Mouse (Mus musculus) myocyte (in vitro differentiated cells): ENCODE data around the gene Galnt6.

ENCODE experiments used
- CEBPB ChIP-seq: IDR thresholded peaks from 2 replicates; pipeline ENCODE4 v1.6.1; 2011; ENCODE audit warnings: mild to moderate bottlenecking, moderate library complexity; ENCODE audit not compliant: poor library complexity, insufficient read depth, severe bottlenecking
- E2F4 ChIP-seq: IDR thresholded peaks from one replicate; pipeline ENCODE4 v1.6.1; 2011; ENCODE audit warnings: mild to moderate bottlenecking, control low read depth, moderate library complexity; ENCODE audit not compliant: insufficient read depth
- MAX ChIP-seq: IDR thresholded peaks from one replicate; pipeline ENCODE4 v1.6.1; 2011; ENCODE audit warnings: low read depth, mild to moderate bottlenecking, control low read depth
- MYOD1 ChIP-seq, 3 experiments: IDR thresholded peaks; one replicate each; pipeline ENCODE4 v1.6.1; 2011; ENCODE audit warnings: control low read depth in 2 of 3, low read depth in 2 of 3, mild to moderate bottlenecking in 2 of 3, moderate library complexity in 1 of 3; ENCODE audit not compliant: insufficient read length in 2 of 3, control insufficient read depth in 1 of 3
- MYOG ChIP-seq, 3 experiments: IDR thresholded peaks; one replicate each; pipeline ENCODE4 v1.6.1; 2011; ENCODE audit warnings: control low read depth in 2 of 3, low read depth in 2 of 3, mild to moderate bottlenecking in 2 of 3; ENCODE audit not compliant: insufficient read length in 2 of 3, control insufficient read depth in 1 of 3, insufficient read depth in 1 of 3
- POLR2A ChIP-seq: IDR thresholded peaks from one replicate; pipeline ENCODE4 v1.6.1; 2011; ENCODE audit warnings: low read depth, mild to moderate bottlenecking, control low read depth, moderate library complexity; ENCODE audit not compliant: insufficient read length
- POLR2AphosphoS2 ChIP-seq: IDR thresholded peaks from one replicate; pipeline ENCODE4 v1.6.1; 2011; ENCODE audit warnings: low read depth, control low read depth; ENCODE audit not compliant: insufficient read length
- REST ChIP-seq: IDR thresholded peaks from one replicate; pipeline ENCODE4 v1.6.1; 2011; ENCODE audit warnings: mild to moderate bottlenecking, control low read depth, moderate library complexity; ENCODE audit not compliant: insufficient read depth, insufficient read length
- SRF ChIP-seq: IDR thresholded peaks from one replicate; pipeline ENCODE4 v1.6.1; 2011; ENCODE audit warnings: low read depth; ENCODE audit not compliant: control insufficient read depth, insufficient read length
- TCF12 ChIP-seq: IDR thresholded peaks from one replicate; pipeline ENCODE4 v1.6.1; 2011; ENCODE audit warnings: mild to moderate bottlenecking, control low read depth; ENCODE audit not compliant: poor library complexity, insufficient read depth, severe bottlenecking
- TCF3 ChIP-seq: IDR thresholded peaks from one replicate; pipeline ENCODE4 v1.6.1; 2011; ENCODE audit warnings: low read depth, control low read depth; ENCODE audit not compliant: insufficient read length
- USF1 ChIP-seq: IDR thresholded peaks from one replicate; pipeline ENCODE4 v1.6.1; 2011; ENCODE audit warnings: low read depth, mild to moderate bottlenecking, control low read depth, moderate library complexity

DNA sequence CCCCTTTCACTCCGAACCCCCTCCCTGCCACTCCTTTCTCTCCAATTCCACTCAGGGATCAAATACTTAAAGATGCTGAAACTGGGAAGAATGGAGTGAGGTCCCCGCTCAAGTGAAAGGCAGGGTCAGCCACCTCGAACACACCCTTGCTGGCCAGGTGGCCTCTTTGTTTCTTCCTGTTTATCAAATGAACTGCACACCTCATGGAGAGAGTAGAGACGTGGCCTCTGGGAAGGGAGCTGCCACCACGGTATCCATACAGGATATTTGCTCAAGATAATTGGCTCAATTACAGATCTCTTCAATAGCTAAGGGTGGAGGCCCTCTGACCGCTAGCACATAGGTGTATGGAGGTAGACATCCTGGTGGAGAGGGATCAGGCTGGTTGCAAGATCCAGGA lies 6.6 kb downstream of the Galnt6 start:
- no peak for TF ChIP-seq SRF
- no peak for TF ChIP-seq USF1
- no peak for TF ChIP-seq POLR2A
- no peak for TF ChIP-seq MAX
- no peak for TF ChIP-seq CEBPB
- no peak for TF ChIP-seq E2F4
- TF ChIP-seq MYOG (IDR thresholded peaks at IDR 0.05; ENCODE audit: control insufficient read depth in 1 of 3, insufficient read depth in 1 of 3, insufficient read length in 2 of 3, low read depth in 2 of 3), result no peak
- no peak for TF ChIP-seq TCF12
- no peak for TF ChIP-seq MYOD1 (IDR thresholded peaks at IDR 0.05; ENCODE audit: control insufficient read depth in 1 of 3, insufficient read length in 2 of 3, low read depth in 2 of 3)
- TF ChIP-seq POLR2AphosphoS2, result no peak
- no peak for TF ChIP-seq TCF3
- TF ChIP-seq REST, result no peak
